Mouse (Mus musculus) lung, postnatal 0 days (tissue): Measurements from ENCODE around the gene Kif3a.

Source experiments
- CTCF ChIP-seq: IDR thresholded peaks from 2 replicates; pipeline ENCODE4 v1.5.1; 2016; ENCODE audit warnings: antibody characterized with exemption, mild to moderate bottlenecking
- EP300 ChIP-seq: IDR thresholded peaks from 2 replicates; pipeline ENCODE4 v1.6.1; 2016; ENCODE audit warnings: antibody characterized with exemption, mild to moderate bottlenecking, control low read depth

- no peak for TF ChIP-seq EP300
- TF ChIP-seq CTCF: no peak
Observed at GRCm38 (mm10) chr11:53619428-53619827, 52.2 kb downstream of the Kif3a start.
